Mouse (Mus musculus) embryonic fibroblast, embryonic 13.5 days (primary cell): ENCODE measurements around the gene Slc16a5.

Source experiments
- CTCF ChIP-seq: IDR thresholded peaks from 2 replicates; pipeline ENCODE4 v1.5.1; 2011; ENCODE audit warnings: mild to moderate bottlenecking, control low read depth, low read length, moderate library complexity, borderline replicate concordance; ENCODE audit not compliant: insufficient read depth
- POLR2A ChIP-seq: IDR thresholded peaks from 2 replicates; pipeline ENCODE4 v1.6.1; 2011; ENCODE audit warnings: low read depth, mild to moderate bottlenecking, control low read depth, low read length, moderate library complexity

DNA sequence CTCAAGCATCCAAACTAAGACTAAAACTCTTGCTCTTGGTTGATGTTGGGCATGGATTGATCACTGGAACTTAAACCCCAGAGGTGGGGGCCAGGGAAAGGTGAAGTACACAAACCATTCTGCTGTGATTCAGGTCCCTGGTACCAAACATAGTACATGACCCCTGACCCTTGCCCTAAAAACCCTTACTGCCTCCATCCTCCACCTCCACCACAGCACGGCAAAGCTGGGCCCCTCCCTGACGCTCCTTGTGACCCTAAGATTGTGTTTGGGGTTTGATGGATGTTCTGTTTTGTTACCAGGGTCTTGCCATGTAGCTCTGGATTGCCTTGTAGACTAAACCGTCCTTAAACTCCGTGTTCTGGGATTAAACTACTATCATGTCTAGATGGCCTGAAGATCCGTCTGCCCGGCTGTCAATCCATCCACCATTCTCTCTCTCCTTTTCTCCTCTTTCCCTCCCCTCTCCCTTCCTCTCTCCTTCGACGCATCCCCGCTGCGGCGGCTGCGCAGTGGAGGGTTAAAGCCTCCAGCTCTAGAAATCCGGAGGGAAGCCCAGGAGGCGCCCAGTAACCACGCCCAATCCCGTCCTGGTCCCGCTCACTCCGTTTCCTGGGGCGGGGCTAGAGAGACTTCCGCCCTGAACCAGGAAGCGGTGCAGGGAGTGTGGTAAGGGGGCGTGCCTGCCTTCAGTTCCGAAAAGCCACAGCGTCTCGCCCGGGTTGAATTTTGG lies 12.9 kb downstream of the Slc16a5 start, which contains the start of gene Armc7:
- TF ChIP-seq CTCF (no peak), POLR2A (peak; percentile 94)
